Mouse (Mus musculus): ENCODE measurements around the gene Fhdc1.
A peak's percentile ranks its signal among the peaks of the same experiment; 100 is the strongest.

Fhdc1 gene

DNA sequence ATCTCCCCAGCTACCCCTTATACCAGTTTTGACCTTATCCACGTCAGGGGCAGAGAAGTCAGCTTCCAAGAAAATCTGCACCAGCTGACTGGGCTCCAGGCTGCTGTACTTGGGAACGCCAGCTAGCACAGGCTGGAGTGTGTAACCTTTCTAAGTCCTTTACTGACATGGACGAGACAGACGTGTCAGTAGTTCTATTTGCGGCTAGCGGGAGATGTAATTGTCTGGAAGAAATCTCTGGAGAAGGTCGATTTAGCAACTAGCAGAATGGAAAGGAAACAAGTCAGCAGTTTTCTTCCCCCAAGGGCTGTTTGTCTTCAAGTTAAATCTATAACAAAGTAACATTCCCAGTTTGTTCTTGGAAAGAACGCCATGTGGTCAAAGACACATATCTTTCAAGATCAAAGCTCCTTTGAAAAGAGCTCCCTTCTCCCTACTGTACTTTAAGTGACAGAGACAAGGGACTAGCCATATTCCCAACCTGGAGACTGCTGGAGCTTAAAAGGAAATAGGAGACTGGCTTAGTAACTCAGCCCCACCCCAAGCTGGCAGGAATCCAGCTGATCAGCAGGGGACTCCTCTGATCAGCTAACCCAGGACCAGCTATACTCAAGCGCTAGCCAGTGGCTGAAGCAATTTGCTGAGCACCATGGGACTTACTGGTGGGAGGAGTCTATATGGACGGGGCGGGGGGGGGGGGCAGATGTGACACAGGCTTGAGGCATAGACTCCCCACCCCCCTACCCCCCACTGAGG is 44.8 kb downstream of the Fhdc1 start:
- DNase-seq (ENCODE audit: low read depth, low spot score), result peak; percentile 39

DNA sequence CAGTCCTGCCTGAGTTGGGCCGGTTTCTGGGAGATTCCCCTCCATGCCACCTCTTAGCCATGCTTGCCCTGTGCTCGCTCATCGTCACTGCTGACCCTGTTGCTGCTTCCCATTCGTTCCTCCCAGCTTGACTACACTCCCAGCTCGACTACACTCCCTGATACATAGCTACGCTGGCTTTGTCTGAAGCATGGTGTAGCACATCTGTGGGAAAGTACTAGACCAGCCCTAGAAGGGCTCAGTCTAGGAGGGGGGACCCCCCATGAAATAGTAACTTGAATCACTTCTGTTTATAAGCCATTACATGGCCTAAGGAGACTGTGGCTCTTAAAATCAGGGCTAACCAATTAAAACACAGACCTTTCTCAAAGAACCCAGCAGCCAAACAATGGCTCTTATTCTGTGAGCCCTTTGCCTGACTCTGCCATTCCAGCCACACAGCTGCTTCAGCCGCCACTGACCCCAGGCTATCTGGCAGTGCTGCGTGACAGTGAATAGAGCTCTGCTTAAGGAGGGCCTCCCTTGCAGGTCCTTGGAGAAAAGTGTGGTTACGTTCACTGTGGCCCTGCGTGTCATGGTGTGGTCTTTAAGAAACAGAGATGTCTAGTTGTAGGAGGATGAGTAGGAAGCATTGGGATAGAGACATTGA is 47.3 kb downstream of the Fhdc1 start:
- no peak for DNase-seq (ENCODE audit: low read depth, low spot score)

DNA sequence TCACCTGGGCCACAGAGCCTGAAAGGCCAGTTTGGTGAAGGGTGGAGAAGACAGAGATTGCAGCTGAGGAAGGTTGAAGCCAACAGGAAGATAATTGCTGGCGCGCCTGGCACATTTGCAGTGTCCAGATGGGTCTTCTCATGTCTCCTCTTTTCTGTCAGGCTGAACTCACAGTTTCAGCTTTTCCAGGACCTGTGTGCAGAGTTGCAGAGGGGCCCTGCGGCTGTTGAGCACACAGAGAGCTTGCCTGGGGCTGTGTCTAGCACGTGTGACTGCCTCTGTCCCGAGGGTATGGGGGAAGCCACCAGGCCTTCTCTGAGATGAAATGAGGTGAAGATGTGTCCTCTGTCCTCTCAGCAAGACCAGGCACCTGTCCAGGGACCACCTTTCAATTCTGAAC is 49.0 kb downstream of the Fhdc1 start:
- no peak for DNase-seq (ENCODE audit: low read depth, low spot score)

DNA sequence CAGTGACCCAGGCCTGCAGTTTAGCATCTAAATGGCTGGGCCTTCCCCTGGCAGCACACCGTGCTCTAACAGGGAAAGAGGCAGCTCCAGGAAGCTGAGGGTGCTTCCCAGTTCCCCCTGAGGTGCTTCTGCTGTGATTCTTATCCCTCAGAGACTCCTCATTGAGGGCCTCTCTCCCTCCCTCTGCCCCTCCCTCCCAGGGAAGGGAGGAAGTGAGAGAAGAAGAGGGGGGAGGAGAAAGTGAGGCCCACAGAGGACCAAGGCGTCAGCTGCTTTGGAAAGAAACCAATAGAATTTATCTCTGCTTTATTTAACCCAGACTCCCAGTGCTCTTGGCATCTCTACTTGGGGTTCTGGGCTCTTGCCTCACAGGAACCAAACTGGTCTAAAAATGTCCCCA is 50.1 kb downstream of the Fhdc1 start:
- no peak for DNase-seq (ENCODE audit: low read depth, low spot score)

DNA sequence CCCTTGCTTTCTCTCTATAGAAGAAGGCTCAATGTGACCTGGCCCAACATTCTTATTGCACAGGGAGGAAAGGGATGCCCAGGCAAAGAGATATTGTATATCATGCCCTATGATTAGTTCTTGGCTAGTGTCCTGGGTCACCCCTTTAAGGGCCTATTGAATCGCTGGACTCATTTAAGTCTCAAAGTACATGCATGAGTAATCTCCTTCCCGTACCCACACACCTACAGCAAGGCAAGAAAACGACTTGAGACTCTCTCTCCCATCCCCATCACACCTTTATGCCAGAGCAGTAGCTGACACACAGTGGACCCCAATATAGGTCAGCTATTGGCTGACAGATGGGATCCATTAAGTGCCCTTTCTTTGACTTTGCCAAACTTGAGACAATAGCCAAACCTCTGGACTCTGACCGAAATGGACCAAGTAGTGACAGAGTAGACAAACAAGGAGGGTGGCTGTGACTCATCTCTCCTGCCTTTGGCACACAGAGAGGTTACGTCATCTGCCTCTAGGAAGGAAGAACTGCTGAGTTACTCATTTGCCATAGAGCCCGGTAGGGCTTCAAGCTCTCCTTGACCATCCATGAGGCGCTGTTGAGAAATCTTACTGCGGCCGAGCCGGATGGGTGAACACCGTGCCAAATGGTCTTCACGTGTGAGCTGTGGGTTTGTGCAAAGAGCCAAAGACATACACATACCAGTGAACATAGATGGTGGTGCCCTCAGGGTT is 51.1 kb downstream of the Fhdc1 start:
- no peak for DNase-seq (ENCODE audit: low read depth, low spot score)

DNA sequence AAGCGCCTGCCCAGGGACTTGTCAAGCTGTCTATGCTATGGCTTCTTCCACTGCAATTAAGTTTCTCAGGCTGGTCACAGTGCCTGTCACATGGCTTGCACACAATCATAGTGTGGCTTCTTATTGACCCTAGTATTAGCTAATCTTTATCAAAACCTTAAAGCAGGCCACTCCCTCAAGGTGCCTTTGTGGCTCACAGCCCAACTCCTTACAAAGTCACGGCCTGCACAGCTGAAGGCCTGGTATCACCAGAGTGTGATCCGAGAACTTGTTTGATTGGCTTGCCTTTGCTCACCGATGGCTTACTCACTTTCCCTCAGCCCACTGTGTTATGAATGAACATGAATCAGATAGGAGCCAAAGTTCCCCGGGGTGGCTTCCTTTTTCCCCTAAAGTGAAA is 52.5 kb downstream of the Fhdc1 start:
- DNase-seq (ENCODE audit: low read depth, low spot score), result no peak

DNA sequence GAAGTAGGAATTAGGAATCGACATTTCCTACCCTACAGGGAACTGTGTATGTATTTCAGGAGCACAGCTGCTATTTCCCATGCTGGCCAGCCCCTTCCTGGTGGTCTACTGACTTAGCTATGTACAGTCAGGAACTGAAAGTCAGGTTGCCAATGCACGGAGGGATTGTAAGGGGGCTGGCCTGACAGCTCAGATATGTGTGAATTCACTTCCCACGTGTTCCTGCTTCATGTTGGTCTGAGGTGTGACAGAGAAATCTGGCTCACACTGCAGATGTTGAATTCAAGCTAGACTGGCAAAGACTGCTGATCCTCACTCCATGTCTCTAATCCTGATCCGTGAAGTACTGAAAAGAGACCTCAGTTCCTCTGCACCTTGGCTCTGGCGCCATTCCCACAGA is 57.9 kb downstream of the Fhdc1 start:
- DNase-seq (ENCODE audit: low read depth, low spot score), result no peak

DNA sequence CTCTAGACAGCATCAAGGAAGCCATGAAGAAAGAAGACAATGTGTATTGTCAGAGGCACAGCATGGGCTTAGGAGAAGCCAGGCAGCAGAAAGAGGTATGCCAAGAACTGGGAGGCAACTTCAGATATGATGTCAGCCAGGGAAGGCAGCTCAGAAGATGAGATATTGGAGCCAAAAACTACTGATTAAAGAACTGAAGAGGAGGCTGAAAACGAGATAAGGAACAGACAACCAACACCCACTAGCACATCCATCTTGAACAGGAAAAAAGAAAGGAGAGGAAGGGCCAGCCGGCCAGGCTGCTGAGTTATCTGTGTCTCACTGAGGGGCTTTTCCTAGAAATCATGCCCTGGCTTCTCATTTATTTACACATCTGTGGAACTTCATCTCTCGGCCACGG is 66.4 kb downstream of the Fhdc1 start:
- no peak for DNase-seq (ENCODE audit: low read depth, low spot score)

DNA sequence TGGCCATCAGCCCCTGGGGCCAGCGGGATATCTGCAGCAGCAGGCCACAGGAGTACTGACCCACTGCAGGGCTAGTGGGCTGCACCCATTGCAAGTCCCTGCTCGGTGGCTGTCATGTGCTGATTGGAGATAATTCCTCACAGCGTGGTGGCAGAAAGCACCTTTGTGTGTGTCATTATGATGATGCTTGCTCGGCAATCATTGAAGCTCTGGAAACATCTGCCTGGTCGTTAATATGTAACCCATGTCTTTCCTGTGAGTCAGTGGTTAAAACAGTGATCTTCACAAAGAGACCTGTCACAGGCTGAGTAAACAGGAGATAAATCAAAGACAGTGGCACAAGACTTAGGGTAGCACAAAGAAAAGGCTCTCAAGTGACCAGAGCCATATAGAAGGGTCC is 67.3 kb downstream of the Fhdc1 start:
- no peak for DNase-seq (ENCODE audit: low read depth, low spot score)

DNA sequence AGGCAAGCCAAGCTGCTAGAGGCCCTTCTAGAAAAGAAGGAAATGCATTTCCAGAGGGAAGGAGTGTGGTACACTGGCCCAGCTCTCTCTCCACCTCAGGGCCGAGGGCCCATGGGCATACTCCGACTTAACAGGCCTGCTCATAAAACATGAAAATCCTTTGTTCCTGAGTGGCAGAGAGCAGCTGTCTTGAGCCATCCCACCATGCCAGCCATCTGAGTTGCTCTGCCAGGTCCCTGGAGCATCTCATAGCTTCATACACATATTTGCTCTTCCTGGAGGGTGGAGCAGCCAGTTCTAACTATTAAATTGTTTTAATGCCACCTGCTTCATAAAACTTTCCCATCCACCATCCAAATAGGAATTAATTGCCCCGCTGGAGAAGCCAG is 70.8 kb downstream of the Fhdc1 start:
- DNase-seq (ENCODE audit: low read depth, low spot score), result no peak

DNA sequence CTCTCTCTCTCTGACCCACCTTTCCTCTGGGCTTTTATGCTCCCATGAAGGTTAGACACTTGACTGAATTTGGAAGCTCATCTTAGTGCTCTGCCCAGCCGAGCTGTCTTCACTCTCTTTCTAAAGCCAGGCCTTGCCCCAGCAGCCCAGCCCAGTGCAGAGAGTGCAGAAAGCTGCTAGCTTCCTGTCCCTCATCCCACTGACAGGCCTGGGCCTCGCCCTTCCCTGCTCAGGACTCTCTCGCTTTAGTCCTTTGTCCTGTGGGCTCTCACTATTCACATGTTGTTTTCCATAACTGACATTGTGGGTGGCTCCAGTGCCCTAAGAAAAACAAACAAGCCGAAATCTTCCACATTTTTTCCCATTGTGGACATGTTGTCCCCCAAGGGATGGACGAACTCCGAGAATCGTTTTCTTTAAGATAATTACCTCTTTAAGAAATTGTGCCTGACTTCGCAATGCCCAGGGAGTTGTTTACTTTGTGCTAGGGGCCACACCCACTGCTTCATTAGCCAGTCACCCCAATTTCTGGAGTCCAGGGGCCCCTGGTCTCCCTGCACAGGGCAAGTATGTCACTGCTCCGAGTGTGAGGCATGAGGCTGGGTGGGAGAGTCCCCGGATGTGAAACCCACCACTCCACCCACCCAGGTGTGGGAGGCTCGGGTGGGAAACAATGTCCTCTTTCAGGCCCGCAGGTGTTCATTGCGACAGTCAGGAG is 71.3 kb downstream of the Fhdc1 start:
- DNase-seq (ENCODE audit: low read depth, low spot score), result no peak

DNA sequence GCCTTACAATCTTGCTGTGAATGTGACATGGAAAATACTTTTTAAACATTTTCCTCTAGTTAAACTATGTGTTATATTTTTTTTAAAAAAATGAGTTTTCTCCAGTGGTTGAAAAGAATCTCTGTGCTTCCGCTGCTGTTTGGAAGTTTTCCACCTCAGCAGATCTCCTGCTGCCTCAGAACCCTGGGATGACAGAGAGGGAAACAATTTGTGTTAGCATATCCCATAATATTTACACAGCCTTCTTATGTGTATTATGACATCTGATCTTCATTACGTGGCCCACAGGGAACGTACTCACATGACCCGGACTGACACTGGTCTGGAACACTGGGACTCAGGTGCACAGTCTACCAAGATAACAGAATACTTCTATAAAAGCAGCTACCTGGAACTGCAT is 74.7 kb downstream of the Fhdc1 start:
- DNase-seq (ENCODE audit: low read depth, low spot score), result no peak

DNA sequence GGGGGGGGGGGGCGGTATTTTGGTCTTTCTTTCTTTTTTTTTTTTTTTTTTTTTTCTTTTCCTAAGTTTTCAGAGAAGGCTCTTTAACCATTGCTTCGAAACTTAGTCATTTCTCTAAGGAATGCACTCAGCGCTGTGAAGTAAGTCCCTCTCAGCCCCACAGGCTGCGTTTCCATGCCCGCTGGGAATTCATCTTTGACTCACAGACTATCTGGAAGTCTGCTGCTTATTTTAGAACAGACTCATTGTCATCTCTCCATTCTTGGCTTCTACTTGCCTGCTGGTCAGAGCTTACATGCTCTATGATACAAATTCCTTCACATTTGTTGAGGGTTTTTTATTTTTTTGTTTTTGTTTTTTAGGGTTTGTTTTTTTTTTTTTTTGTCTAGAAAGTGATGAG is 76.8 kb downstream of the Fhdc1 start:
- no peak for DNase-seq (ENCODE audit: low read depth, low spot score)

DNA sequence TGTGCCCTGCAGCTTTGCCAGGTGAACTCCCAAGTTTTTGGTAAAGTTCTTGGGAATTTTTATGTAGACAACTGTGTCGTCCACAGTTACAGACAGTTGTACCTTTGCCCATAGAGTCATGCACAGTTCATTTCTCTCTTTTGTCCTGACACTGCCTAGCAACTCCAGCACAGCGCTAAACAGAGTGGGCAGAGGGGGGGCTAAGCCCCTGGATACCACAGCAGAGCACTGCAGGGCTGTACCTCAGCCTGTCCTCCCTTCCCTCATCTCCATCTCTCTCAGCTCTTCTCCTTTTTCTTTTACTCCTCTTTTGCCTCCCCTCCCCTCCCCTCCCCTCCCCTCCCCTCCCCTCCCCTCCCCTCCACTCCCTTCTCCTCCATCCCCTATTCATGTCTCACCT is 77.5 kb downstream of the Fhdc1 start:
- no peak for DNase-seq (ENCODE audit: low read depth, low spot score)

DNA sequence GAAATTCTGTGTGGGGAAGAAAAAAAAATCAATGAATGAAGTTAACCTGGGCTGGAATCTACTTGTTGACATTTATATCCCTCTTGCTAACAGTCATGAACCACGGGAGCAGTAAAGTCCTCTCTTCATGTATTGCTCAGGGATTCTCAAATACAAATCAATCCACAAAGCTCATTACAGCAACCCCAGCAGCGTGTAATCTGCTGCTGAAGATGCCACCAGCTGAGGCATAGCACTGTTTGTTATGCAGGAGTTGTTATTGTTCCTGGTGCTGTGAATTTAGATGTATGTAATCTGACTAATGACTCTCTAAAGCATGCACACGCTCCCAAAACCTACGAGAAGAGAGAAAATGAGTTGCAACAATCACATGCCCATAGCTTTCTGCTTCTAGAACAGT is 82.3 kb downstream of the Fhdc1 start:
- no peak for DNase-seq (ENCODE audit: low read depth, low spot score)

DNA sequence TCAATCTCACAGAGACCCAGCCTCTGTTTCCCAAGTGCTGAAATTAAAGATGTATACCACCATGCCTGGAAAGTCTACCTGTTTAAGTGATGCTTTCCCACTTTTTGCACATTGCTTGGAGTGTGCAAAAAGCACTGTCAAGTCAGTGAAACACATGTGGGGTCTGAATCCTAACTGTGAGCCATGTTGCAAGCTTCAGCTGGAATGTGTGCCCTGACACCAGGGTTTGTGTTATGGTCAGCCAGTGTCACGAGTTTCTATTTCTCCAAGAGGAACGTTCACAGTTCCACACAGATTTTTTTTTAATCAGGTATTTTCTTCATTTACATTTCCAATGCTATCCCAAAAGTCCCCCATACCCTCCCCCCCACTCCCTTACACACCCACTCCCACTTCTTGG is 84.0 kb downstream of the Fhdc1 start:
- no peak for DNase-seq (ENCODE audit: low read depth, low spot score)

DNA sequence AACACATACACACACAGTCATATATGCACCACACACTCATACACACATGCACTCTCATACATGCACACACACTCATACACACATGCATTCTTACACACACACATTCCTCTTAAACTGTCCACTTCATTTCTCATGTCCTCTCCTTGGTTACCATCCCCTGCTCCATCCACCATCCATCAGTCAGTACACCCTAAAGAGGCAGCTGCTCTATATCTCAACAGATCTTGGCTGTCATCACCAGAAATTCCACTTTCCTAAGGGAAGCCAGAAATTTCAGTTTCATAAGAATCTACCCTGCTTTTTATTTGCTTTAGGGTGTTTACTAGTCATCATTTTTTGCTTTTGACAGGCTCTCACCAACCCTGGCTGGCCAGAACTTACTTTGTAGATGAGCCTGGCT is 84.4 kb downstream of the Fhdc1 start:
- DNase-seq (ENCODE audit: low read depth, low spot score), result no peak

DNA sequence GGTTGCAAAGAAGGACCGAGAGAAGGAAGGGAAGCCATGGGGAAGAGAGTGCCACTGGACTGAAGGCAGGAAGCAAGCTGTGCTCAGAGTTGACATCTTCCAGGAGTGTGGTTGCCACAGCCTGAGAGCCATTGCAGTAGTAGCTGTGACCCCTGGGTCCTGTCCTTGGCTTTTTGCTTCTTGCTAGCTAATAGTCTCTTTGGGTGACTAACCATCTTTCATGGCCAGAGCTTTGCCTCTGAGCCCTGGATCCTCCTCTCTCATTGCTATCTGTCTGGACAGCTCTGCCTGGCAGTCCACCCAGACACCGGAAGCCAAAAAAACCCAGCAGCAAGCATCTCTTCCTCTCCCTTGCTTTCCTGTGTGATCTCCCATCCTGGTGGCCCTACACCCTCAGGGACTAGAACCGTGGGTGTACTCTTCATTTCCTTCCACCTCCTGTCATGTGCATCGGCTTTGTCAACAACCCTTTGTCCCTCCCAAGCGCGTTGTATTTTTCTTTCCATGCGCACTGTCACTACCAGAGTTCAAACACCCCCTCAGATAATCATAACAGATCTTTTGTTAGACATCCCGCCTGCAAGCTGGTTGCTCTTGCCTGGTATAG is 85.3 kb downstream of the Fhdc1 start:
- DNase-seq (ENCODE audit: low read depth, low spot score), result no peak

All from embryo, embryonic 11.5 days (tissue).